Comparison of ENCODE assay signal across 22 mouse cellular contexts in the genomic region with DNA sequence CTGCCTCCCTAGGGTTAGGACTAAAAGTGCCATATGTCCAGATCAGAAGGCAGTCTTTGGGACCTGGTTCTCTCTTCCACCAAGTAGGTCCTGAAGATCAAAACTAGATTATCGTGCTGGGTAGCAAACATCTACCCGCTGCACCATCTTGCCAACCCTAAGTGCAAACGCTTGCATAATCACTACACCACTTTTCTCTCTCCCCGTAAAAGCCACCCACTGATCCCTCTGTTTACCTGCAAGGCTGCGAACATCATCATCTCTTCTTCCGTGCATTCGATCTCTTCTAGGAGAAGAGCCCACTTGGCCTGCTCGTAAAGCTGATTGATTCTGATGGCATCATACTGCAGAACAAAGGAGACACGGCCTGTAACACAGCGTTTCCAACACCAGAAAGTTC. TPM values are rescaled to one million over a fixed set of nuclear protein-coding genes. Genes with fewer than 3 reads are reported as not detected.
DNase-seq lines count a peak whose midpoint lies in the region; ATAC-seq and TF ChIP-seq lines count a peak whose summit lies in the region.
"Had no signal": no experiment of that assay in that cellular context is flagged by ENCODE, and none has a peak within 500 bp of the region (broad histone marks: within the 10 kb centered on the region; RNA-seq: fewer than 3 reads in every experiment).

No protein-coding gene starts in this region.

- no peak overlapping the region for H3K9ac ChIP-seq in liver, adult 2 months (ENCODE audit: low read depth, low read length)
- no peak overlapping the region for H3K9ac ChIP-seq in liver, embryonic 11.5 days (ENCODE audit: low read depth, low read length)

- peaks cover 25% of the 10 kb centered on the region for H3K4me1 ChIP-seq in liver, adult 2 months (ENCODE audit: control insufficient read depth, insufficient read depth, low read length)
- H3K4me1 ChIP-seq in liver, embryonic 11.5 days (replicated peaks; ENCODE audit: control insufficient read depth, insufficient read depth, low read length): no peaks in the 10 kb centered on the region; the same call in 1 of the 2 replicates

- ATAC-seq in frontal cortex, adult (ENCODE audit: low TSS enrichment): peak; percentile 42
- ATAC-seq in liver, embryonic 11.5 days (replicated peaks; ENCODE audit: low FRiP score): no peak
- ATAC-seq: activated CD4-positive, CD25-positive, alpha-beta regulatory T cell, adult 4 months; CD4-positive, CD25-positive, alpha-beta regulatory T cell, adult 4 months; Patski had no signal

- 19% methylated on average over 10 of the region's 10 CpGs for WGBS in liver, adult 2 months
- 90% methylated on average over 10 of the region's 10 CpGs for WGBS in liver, embryonic 11.5 days

- no peaks in the 10 kb centered on the region for H3K9me3 ChIP-seq in liver, embryonic 11.5 days (ENCODE audit: control insufficient read depth, low read length)

- intact Hi-C loops in heart, postnatal 36 days (cut with DNase I): no loop called here

- DNase-seq in frontal cortex, postnatal 36 days (ENCODE audit: low spot score in 2 of 2): no peak
- peak; percentile 52 for DNase-seq in heart, adult 11 months
- no peak for DNase-seq in heart, postnatal 36 days
- peak; percentile 61 for DNase-seq in liver, adult 2 months (ENCODE audit: extremely low read depth, low read depth, low spot score)
- no peak for DNase-seq in liver, embryonic 11.5 days (ENCODE audit: low spot score)
- DNase-seq: adrenal gland, adult 2 months; adrenal gland, adult 8-10 months; adrenal gland, postnatal 10 days; adrenal gland, postnatal 14 days; adrenal gland, postnatal 25 days; adrenal gland, postnatal 36 days; B cell, adult 2 months; cerebellum, adult 11 months; cerebellum, adult 11-12 months; cerebellum, adult 18-20 months had no signal

- peaks cover 21% of the 10 kb centered on the region; the same call in 1 of the 2 replicates for H3K79me2 ChIP-seq in liver, adult 2 months (ENCODE audit: control insufficient read depth, insufficient read depth, low read length)

- no peak for TF ChIP-seq CTCF in liver, adult 2 months (IDR thresholded peaks at IDR 0.05; ENCODE audit: low read depth, low read length)

- no peaks in the 10 kb centered on the region for H3K27me3 ChIP-seq in liver, adult 2 months (ENCODE audit: control insufficient read depth, insufficient read depth, low read length)
- H3K27me3 ChIP-seq in liver, embryonic 11.5 days (replicated peaks; ENCODE audit: control insufficient read depth, insufficient read depth, low read length): no peaks in the 10 kb centered on the region
- H3K27me3 ChIP-seq: CH12.LX, Patski had no signal

- H3K36me3 ChIP-seq in liver, adult 2 months (ENCODE audit: control insufficient read depth, insufficient read depth, low read length): peaks cover 53% of the 10 kb centered on the region
- H3K36me3 ChIP-seq in liver, embryonic 11.5 days (ENCODE audit: control insufficient read depth, insufficient read depth, low read length): peaks cover 17% of the 10 kb centered on the region
- H3K36me3 ChIP-seq: G1E had no signal

- H3K4me2 ChIP-seq in liver, embryonic 11.5 days: no peak overlapping the region

- no peak overlapping the region for H3K4me3 ChIP-seq in liver, adult 2 months (ENCODE audit: insufficient read depth, low read depth, low read length)
- no peak overlapping the region for H3K4me3 ChIP-seq in liver, embryonic 11.5 days (ENCODE audit: low read depth, low read length)

- H3K27ac ChIP-seq in liver, adult 2 months (replicated peaks; ENCODE audit: insufficient read depth, low read depth, low read length): peak overlapping the region; percentile 66
- H3K27ac ChIP-seq in liver, embryonic 11.5 days (ENCODE audit: low read depth, low read length): no peak overlapping the region

- no peak for TF ChIP-seq POLR2A in liver, adult 2 months (IDR thresholded peaks at IDR 0.05; ENCODE audit: extremely low read depth, insufficient read depth, low read length)

RNA-seq across cellular contexts. Expression of a gene that starts 57.4 kb away (rescaled TPM):
- 100 to 1,000 TPM; 272 to 292 TPM for total RNA-seq in heart, postnatal 36 days (2021)
- 95.1 and 104 TPM in 2 replicates for total RNA-seq in liver, adult 2 months (2014; rRNA removed)
- 37.4 and 49.7 TPM in 2 replicates for polyA plus RNA-seq in liver, adult 2 months (2012; rRNA removed)
- polyA plus RNA-seq in liver, embryonic 11.5 days (2014; fragmentation: Nextera tagmentation; extraction: Ambion mirVana): 57.6 and 61.9 TPM in 2 replicates
- total RNA-seq: CH12.LX, MEL had no signal
- polyA plus RNA-seq: CD4-positive, CD25-positive, alpha-beta regulatory T cell, adult 4 months; G1E had no signal

Comparison
In these comparisons a context has a peak if more than half of its experiments do, and no peak if none do; other contexts are left out.
1. DNase-seq: peak in heart, adult 11 months (single experiment) and liver, adult 2 months (single experiment); none in frontal cortex, postnatal 36 days (0 of 2), heart, postnatal 36 days (0 of 2) and liver, embryonic 11.5 days (single experiment).